Mouse (Mus musculus) heart, adult 10 weeks (tissue): ENCODE data around the gene Cyp2e1. TPM values are rescaled to one million over a fixed set of nuclear protein-coding genes. Genes with fewer than 3 reads are reported as not detected.

Experiments
- polyA plus RNA-seq: library from polyadenylated mRNA; stranded (reverse); fragments of 350-450 nt; fragmentation: Illumina TruSeq; extraction: RNeasy Lipid Tissue Mini Kit (QIAGEN cat#74804); gene quantifications from one replicate; pipeline ENCODE4 v1.2.3, GENCODE M21; 2014; ENCODE audit warnings: low read depth, low replicate concordance

Cyp2e1 gene
- 21.8 TPM for polyA plus RNA-seq

DNA sequence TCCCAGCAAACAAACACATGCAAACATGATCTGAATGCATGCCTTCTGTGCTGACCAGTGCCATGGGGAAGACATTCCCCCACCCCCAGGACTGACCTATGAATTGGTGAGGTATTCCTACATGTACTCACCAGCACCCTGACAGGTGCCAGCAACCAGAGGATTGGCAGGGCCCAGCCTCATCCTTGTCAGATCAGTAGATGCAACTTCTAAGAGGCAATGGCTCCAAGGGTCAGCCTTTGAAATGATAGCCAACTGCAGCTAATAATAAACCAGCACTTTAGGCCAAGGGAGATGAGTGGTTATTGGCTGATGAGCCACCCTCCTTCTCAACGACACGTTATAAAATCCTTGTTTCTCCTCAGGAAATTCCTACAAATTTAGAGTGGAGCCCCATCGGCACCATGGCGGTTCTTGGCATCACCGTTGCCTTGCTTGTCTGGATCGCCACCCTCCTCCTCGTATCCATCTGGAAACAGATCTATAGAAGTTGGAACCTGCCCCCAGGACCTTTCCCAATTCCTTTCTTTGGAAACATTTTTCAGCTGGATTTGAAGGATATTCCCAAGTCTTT, at the start of gene Cyp2e1:
TSS of gene Cyp2e1 (plus strand) at position 293 of the 574 bp plus-strand sequence.

DNA sequence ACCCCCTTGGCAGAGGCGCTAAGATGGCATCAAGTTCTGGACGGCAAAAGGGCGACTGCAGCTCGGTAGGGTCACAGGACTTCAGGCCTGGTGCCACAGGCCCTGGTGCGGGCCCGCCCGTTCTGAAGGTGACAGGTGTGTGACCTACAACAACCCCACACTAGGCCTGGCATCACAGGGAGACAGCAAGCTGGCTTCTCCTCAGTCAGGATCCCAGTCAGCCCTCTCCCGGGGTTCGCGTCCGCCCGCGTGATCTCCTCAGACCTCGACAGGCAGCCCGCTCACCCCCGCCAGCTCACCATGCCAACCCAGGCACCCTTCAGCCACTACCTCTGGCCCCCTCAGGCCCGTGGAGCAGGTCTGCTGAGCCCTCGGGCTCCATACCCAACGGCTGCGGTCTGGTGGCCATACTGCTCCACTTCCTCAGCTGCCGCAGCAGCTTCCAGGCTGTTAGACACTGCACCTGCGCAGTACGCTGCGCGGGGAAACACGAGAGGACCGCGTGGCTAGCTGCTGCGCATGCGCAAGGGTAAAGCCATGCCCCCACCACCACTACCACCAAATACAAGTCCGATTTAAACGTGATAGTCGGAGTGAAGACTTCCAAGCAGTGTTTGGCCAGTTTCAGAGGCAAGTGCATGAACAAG, 24.0 kb downstream of the Cyp2e1 start, which contains the start of gene Syce1:
TSS of gene Syce1 (minus strand) at position 447 of the 647 bp plus-strand sequence.

DNA sequence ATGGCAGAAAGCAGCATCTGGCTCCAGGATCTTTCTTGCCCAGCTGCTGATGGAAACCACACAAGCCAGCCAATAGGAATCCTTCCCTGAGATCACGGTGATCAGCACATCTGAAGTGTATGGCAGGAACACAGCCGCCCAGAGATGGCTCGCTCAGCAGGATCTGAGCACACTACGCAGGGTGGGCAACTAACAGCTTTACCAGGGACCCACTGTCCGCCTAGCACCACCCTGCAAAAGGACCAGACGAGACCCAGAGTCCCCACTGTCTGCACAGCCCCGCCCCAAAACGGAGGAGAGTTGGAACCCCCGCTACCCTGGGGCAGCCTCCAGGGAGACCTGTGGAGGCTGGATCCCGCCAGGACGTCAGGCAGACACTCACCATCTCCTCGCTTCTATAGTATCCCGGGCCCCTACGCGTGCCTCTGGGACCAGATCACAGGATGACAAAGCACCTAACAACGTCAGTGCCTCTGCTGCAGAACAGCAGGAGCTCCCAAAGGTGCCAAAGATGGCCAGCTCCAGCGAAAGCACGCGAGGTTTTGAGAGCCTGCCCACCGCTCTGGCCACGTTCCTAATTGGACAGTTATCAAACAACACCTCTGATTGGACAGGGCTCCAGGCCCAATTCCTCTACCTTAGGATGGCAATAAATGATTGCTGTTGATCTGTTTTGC, 58.3 kb downstream of the Cyp2e1 start, which contains the start of gene Zfp941:
TSS of gene Zfp941 (minus strand) at position 526 of the 677 bp plus-strand sequence.

Other genes with a start within 250 kb of the Cyp2e1 start
- not detected for gene Olfr538, start 195.9 kb upstream of the Cyp2e1 start, polyA plus RNA-seq
- gene Olfr46, start 162.5 kb upstream of the Cyp2e1 start, polyA plus RNA-seq: not detected
- not detected for gene Olfr61, start 134.8 kb upstream of the Cyp2e1 start, polyA plus RNA-seq
- gene Olfr53, start 117.3 kb upstream of the Cyp2e1 start, polyA plus RNA-seq: not detected
- gene Olfr539, start 103.8 kb upstream of the Cyp2e1 start, polyA plus RNA-seq: not detected
- gene Olfr45, start 81.8 kb upstream of the Cyp2e1 start, polyA plus RNA-seq: not detected
- not detected for gene Olfr541, start 66.5 kb upstream of the Cyp2e1 start, polyA plus RNA-seq
- not detected for gene Syce1, start 24.1 kb downstream of the Cyp2e1 start, polyA plus RNA-seq
- gene Zfp941, start 58.4 kb downstream of the Cyp2e1 start, polyA plus RNA-seq: 0.18 TPM
- 1.8 TPM for gene Urah, start 71.3 kb downstream of the Cyp2e1 start, polyA plus RNA-seq
- 35.3 TPM for gene Scgb1c1, start 81.8 kb downstream of the Cyp2e1 start, polyA plus RNA-seq
- not detected for gene Odf3, start 84.1 kb downstream of the Cyp2e1 start, polyA plus RNA-seq
- not detected for gene Gm45785, start 92.6 kb downstream of the Cyp2e1 start, polyA plus RNA-seq
- gene Ric8a, start 93.2 kb downstream of the Cyp2e1 start, polyA plus RNA-seq: 22.6 TPM
- 12.4 TPM for gene Bet1l, start 93.8 kb downstream of the Cyp2e1 start, polyA plus RNA-seq
- 93.8 TPM for gene Psmd13, start 118.2 kb downstream of the Cyp2e1 start, polyA plus RNA-seq
- 77.7 TPM for gene Sirt3, start 118.6 kb downstream of the Cyp2e1 start, polyA plus RNA-seq
- 3,602 TPM for gene Cox8b, start 136.7 kb downstream of the Cyp2e1 start, polyA plus RNA-seq
- gene Nlrp6, start 157.2 kb downstream of the Cyp2e1 start, polyA plus RNA-seq: not detected
- gene Pgghg, start 177.7 kb downstream of the Cyp2e1 start, polyA plus RNA-seq: 6.1 TPM
- 0.92 TPM for gene Ifitm5, start 186.6 kb downstream of the Cyp2e1 start, polyA plus RNA-seq
- gene Gm45717, start 192.2 kb downstream of the Cyp2e1 start, polyA plus RNA-seq: not detected
- gene Ifitm2, start 192.2 kb downstream of the Cyp2e1 start, polyA plus RNA-seq: 168 TPM
- gene Ifitm1, start 203.5 kb downstream of the Cyp2e1 start, polyA plus RNA-seq: 10.8 TPM
- gene Ifitm3, start 247.0 kb downstream of the Cyp2e1 start, polyA plus RNA-seq: 220 TPM